Mouse (Mus musculus): ENCODE measurements at regions not wholly inside any gene's neighbourhood (a gene's known extent, or its start where the extent isn't known, plus 50 kb on each side); places are given as distances from the start of the nearest gene placed in this dataset.

GRCm38 (mm10) chr17:15620746-15621694 is 56.9 kb upstream of the Prdm9 start:
- TF ChIP-seq CTCF (IDR thresholded peaks at IDR 0.05; ENCODE audit: low read depth) (no peak), EP300 (IDR thresholded peaks at IDR 0.05; ENCODE audit: low read depth) (no peak)

All from liver, embryonic 14.5 days (tissue).